Mouse (Mus musculus) thymus, postnatal 14 days (tissue): ENCODE measurements around the gene Prkch.

Experiments used
- DNase-seq: peaks from one replicate; pipeline ENCODE4 v3.0.0; 2021

Prkch gene

GRCm38 (mm10) chr12:73719816-73720215, 135.2 kb downstream of the Prkch start:
- DNase-seq, result no peak

GRCm38 (mm10) chr12:73720466-73720865, 135.9 kb downstream of the Prkch start:
- DNase-seq, result peak; percentile 51

- no peak for DNase-seq
These were observed 137.5 kb downstream of the Prkch start for GRCm38 (mm10) chr12:73722060-73722459.

- no peak for DNase-seq
These were observed 138.5 kb downstream of the Prkch start for GRCm38 (mm10) chr12:73723067-73723466.

- no peak for DNase-seq
These were observed 139.3 kb downstream of the Prkch start for GRCm38 (mm10) chr12:73723887-73724286.

- DNase-seq, result no peak
These were observed 141.4 kb downstream of the Prkch start for GRCm38 (mm10) chr12:73725825-73726604.

- no peak for DNase-seq
These were observed 142.4 kb downstream of the Prkch start for GRCm38 (mm10) chr12:73727046-73727445.

GRCm38 (mm10) chr12:73730603-73731002, 146.0 kb downstream of the Prkch start:
- no peak for DNase-seq

- DNase-seq, result no peak
These were observed 146.5 kb downstream of the Prkch start for GRCm38 (mm10) chr12:73731093-73731492.

GRCm38 (mm10) chr12:73731848-73732540, 147.4 kb downstream of the Prkch start:
- DNase-seq, result no peak

GRCm38 (mm10) chr12:73732862-73733261, 148.3 kb downstream of the Prkch start:
- no peak for DNase-seq

- DNase-seq, result no peak
These were observed 152.3 kb downstream of the Prkch start for GRCm38 (mm10) chr12:73736931-73737330.

GRCm38 (mm10) chr12:73739611-73740219, 155.1 kb downstream of the Prkch start:
- no peak for DNase-seq

- no peak for DNase-seq
These were observed 158.0 kb downstream of the Prkch start for GRCm38 (mm10) chr12:73742577-73742976.

GRCm38 (mm10) chr12:73743087-73743486, 158.5 kb downstream of the Prkch start:
- DNase-seq, result no peak

- no peak for DNase-seq
These were observed 161.5 kb downstream of the Prkch start for GRCm38 (mm10) chr12:73746072-73746471.

GRCm38 (mm10) chr12:73748373-73748772, 163.8 kb downstream of the Prkch start:
- no peak for DNase-seq

GRCm38 (mm10) chr12:73754476-73755150, 170.0 kb downstream of the Prkch start:
- DNase-seq, result no peak

- DNase-seq, result no peak
These were observed 171.1 kb downstream of the Prkch start for GRCm38 (mm10) chr12:73755646-73756045.

GRCm38 (mm10) chr12:73756527-73756926, 171.9 kb downstream of the Prkch start:
- no peak for DNase-seq

GRCm38 (mm10) chr12:73762001-73762400, 177.4 kb downstream of the Prkch start:
- no peak for DNase-seq

GRCm38 (mm10) chr12:73762762-73763161, 178.2 kb downstream of the Prkch start:
- DNase-seq, result no peak
